Mouse (Mus musculus) urinary bladder, postnatal 25 days (tissue): Measurements from ENCODE around the gene Fgf22.
"Not testable (repeated sequence)": the region's sequence is repeated elsewhere in the genome, so short reads cannot be mapped to it uniquely, and the experiment has no call there.

Experiments
- DNase-seq: peaks from one replicate; pipeline ENCODE4 v3.0.0; 2022; ENCODE audit warnings: low spot score

Gene Fgf22

GRCm38 (mm10) chr10:79733847-79734246, 21.0 kb upstream of the Fgf22 start:
- DNase-seq = no peak

- no peak for DNase-seq
Measured at GRCm38 (mm10) chr10:79735361-79735760, 19.5 kb upstream of the Fgf22 start.

- no peak for DNase-seq
Measured at GRCm38 (mm10) chr10:79736706-79737105, 18.2 kb upstream of the Fgf22 start.

- DNase-seq = no peak
Measured at GRCm38 (mm10) chr10:79738259-79738658, 16.6 kb upstream of the Fgf22 start.

GRCm38 (mm10) chr10:79739234-79739633, 15.6 kb upstream of the Fgf22 start:
- DNase-seq = no peak

GRCm38 (mm10) chr10:79740863-79741262, 14.0 kb upstream of the Fgf22 start:
- no peak for DNase-seq

- no peak for DNase-seq
Measured at GRCm38 (mm10) chr10:79743161-79743560, 11.7 kb upstream of the Fgf22 start.

- DNase-seq = no peak
Measured at GRCm38 (mm10) chr10:79743650-79744365, 11.1 kb upstream of the Fgf22 start.

- no peak for DNase-seq
Measured at GRCm38 (mm10) chr10:79745411-79745810, 9.5 kb upstream of the Fgf22 start.

- DNase-seq = peak; percentile 84
Measured at GRCm38 (mm10) chr10:79745898-79746773, 8.7 kb upstream of the Fgf22 start, which contains the start of gene Polrmt. TSS of gene Polrmt (minus strand) at chr10:79746581.

- no peak for DNase-seq
Measured at GRCm38 (mm10) chr10:79746774-79747151, 8.1 kb upstream of the Fgf22 start.

- no peak for DNase-seq
Measured at GRCm38 (mm10) chr10:79748496-79748895, 6.4 kb upstream of the Fgf22 start.

- DNase-seq = no peak
Measured at GRCm38 (mm10) chr10:79755854-79756253, 978 bp downstream of the Fgf22 start.

- DNase-seq = no peak
Measured at GRCm38 (mm10) chr10:79756660-79757059, 1.8 kb downstream of the Fgf22 start.

GRCm38 (mm10) chr10:79759675-79760074, 4.8 kb downstream of the Fgf22 start:
- not testable (repeated sequence) for DNase-seq

- DNase-seq = no peak
Measured at GRCm38 (mm10) chr10:79760603-79761143, 5.8 kb downstream of the Fgf22 start.

GRCm38 (mm10) chr10:79762875-79763274, 8.0 kb downstream of the Fgf22 start:
- DNase-seq = no peak

- DNase-seq = no peak
Measured at GRCm38 (mm10) chr10:79764234-79764633, 9.4 kb downstream of the Fgf22 start.

GRCm38 (mm10) chr10:79765228-79765745, 10.4 kb downstream of the Fgf22 start:
- no peak for DNase-seq

- no peak for DNase-seq
Measured at GRCm38 (mm10) chr10:79766001-79766507, 11.2 kb downstream of the Fgf22 start.

GRCm38 (mm10) chr10:79766508-79767325, 11.8 kb downstream of the Fgf22 start, which contains the start of gene Rnf126:
TSS of gene Rnf126 (minus strand) at chr10:79766952.
- DNase-seq = peak; percentile 100
